Mouse (Mus musculus) c-Kit-positive CD71-positive TER-119-positive erythroid progenitor cells, embryonic 14.5 days (primary cell): ENCODE data around the gene Nostrin.

ENCODE experiments used
- DNase-seq: peaks from one replicate; pipeline ENCODE4 v3.0.0-alpha.2; 2013; ENCODE audit warnings: low spot score

Nostrin gene

DNA sequence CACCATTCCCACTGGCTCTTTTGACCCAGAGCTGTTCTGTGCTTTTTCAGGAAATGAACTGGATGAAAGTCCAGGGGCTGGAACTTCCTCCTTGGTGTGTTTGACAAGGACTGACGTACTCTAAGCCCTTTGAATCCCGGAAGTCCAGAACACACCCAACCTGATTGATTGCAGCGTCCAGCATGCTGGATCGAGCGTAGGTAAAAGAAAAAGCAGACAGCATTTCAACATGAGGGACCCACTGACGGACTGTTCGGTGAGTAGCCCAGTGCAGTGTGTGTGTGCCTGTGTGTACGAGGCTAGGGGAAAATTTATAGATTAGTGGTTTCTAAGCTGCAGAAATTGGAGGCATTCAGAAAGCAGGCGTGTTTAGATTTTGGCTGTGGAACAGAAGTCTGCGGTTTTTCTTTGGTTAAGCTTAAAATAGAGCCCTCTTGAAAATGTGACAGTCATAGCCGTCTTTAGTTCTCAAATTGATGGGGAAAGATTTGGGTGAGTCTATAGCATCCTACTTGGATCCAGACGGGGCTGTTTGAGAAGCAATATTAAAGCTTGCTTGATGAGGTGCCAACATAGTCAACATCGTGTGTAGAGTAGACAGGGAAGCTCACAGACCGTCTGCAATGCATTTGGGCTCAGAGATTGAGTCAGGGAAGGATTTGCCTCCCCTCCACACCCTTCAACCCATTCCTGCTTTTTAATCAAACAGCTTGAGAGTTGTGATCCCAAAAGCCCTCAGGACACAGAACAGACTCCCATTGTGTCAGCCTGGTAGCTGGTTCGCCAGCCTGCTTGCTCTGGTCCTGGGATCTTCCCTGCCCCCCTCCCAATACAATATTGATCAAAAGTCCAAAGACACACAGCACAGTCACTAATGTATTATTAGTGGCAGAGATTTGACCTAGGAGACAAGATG is at the start of gene Nostrin:
Nostrin (plus strand) TSS at position 140 of the 916 bp plus-strand sequence.
- DNase-seq = no peak

GRCm38 (mm10) chr2:69086505-69087260 is 48.9 kb upstream of the Nostrin start:
- no peak for DNase-seq

DNA sequence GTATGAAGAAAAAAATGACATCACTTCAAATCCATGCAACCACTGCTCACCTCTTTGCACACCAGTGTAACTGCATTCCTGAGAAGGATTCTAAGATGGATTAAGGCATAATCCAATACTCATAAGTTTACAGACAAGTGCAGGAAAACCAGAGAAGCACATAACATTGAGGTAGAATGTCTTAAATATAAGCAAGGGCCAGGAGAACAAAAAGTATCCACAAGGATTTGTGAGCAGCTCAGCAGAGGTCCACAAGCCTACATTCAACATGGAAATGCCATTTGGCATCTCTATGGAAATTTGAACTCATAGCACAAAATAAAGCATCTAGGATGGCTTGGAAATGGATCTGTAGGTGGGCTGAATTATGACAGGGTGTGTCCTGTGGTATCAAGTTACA is 39.8 kb upstream of the Nostrin start:
- no peak for DNase-seq

DNA sequence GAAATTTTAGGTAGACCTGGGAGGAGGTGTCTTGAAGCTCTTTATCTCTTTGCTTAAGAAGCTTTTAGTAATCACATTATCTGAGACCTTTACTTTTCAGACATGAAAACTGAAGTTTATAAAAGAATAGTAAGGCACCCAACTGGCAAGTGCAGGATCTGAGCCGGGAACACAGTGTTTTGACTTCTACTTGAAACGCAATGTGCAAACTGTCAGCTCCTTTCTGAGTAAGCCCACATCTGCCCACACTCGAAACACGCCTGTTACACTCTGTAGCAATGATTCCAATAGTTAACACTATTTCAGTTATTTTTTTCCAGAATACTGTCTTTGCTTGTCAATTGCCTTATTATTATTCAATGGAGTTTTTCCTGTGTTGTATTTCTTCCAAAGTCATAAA is 38.8 kb upstream of the Nostrin start:
- no peak for DNase-seq

- DNase-seq = no peak
These were observed 38.1 kb upstream of the Nostrin start for GRCm38 (mm10) chr2:69097526-69097925.

GRCm38 (mm10) chr2:69098701-69099100 is 36.9 kb upstream of the Nostrin start:
- DNase-seq = no peak

DNA sequence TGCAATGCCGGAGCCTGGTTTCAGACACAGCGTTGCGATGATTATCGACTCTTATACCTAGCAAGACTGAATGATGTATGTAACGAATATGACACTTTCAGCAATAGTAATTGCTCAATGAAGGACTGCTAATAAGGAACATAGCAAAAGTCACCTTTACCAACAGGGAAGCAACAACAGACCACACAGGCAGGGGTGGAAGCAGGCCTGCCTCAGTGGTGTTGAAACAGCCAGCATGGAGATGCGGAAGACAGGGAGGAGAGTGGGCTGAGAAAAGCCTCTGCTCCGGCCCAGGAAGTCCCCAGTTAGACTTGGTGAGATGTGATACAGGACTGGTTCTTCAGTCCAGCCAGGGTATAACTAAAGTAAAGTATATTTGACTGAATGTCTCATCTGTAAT is 36.5 kb upstream of the Nostrin start:
- DNase-seq = no peak

GRCm38 (mm10) chr2:69100706-69101105 is 34.9 kb upstream of the Nostrin start:
- DNase-seq = peak; percentile 13

DNA sequence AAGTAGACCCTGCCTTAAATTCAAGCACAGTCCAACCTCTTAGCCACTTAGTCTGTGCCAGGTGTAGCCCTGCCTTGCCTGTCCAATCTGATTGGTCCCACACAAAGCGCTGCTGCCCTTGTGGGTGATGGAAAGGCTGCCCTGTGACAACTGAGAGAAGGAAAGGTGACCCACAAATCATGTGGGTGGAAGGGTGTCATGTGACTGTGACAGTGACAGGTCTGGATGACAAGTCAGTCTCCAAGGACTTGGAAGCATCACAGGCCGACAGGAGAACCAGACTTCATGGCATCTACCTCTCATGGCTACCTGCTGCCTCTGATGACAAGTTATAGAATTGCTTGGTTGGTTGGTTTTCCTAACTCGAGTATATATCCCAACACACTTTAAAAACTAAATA is 32.1 kb upstream of the Nostrin start:
- DNase-seq = no peak

DNA sequence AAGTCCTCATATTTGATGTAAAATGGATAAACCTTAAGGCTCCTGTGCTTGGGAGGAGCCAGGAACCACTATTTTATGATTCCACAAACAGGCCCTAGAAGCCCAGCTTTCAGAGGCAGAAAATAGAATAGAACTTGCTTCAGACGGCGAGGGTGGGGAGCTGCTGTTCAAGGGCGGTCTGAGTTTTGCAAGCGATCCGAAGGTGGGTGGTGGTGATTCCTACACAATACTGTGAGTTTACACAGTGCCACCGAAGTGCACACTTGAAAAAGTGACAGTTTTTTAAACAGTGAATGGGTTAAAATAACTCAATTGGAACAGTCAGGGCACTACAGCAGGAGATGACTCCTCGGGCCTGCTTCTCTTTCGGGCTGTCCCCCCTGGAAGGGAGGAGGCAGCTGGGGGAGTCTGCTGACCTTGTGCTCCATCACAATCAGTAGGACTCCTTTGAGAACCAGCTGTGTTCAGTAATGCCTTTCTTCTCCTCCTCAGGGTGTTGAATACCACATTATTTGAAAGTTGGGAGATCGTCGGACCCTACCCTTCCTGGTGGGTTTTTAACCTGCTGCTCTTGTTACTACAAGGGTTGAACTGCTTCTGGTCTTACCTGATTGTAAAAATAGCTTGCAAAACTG is 31.0 kb upstream of the Nostrin start:
- DNase-seq = no peak

DNA sequence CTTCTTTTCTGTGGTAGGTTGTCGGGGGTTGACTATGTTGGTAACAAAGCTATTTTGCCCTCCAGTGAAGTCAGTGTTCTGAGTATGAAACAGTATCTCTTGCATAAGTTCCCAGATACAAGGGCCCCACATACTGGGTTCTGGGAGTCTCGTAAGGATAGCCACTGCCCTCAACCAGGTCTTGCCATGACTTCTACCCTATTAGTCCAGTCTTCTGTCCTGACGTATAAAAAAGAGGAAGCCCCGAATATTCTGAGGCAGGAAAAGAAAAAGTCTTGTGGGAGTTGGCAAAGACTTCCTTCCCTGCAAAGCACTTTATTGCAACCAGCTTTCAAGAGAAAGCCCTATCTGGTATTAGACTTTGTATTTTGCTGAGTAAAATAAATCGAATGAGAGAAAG is 26.4 kb upstream of the Nostrin start:
- no peak for DNase-seq

- no peak for DNase-seq
These were observed 25.9 kb upstream of the Nostrin start for GRCm38 (mm10) chr2:69109710-69110109.

GRCm38 (mm10) chr2:69112609-69113008 is 23.0 kb upstream of the Nostrin start:
- no peak for DNase-seq

DNA sequence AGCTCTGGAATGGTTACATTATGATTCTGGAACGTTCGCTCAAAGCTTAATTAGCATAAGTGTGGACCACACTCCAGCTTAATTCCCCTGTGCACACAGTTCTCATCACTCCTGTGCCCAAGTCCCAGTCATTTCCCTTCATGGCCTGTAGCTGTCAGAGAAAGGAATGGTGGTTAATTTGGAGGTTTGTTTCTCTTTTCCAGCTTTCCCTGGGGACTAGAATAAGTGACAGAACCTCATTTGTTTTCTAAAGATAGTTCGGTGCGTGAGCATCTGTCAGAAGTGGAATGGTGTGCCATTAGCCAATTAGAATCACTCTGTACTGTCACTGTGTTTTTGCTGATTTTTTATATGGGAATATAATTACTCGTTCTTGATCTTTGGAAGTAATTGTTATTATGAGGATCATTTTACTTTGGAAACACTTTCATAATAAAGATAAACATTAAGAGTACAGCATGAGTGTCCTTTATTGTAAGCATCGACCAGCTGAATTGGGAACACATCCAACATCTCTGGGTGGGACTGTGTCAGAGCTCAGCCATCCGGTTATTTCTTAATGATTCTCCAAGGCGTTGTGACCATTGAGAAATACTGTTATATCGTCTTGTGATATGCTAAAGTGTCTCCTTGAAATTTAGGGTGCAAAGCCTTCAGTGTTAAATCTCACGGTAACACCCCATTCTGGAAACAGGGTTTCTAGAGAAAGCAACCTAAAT is 21.6 kb upstream of the Nostrin start:
- DNase-seq = no peak

DNA sequence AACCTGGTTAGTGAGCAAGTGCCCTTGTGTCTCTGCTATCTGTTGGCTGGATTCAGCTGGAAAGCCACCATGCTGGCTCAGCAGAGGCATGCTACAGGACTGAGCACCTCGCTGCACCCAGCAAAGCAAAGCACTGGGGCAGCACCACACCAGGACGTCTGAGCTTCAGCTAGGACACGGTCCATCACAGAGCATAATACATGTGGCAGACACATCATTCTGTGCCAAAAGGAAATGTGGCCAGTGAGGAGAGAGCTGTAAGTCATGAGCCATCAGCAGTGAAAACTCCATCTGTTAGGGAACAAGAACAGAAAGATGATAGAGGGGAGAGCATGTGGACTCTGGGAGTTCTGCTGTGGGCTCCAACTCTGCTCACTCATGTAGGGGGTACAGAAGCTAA is 19.7 kb upstream of the Nostrin start:
- no peak for DNase-seq

GRCm38 (mm10) chr2:69116767-69117166 is 18.8 kb upstream of the Nostrin start:
- no peak for DNase-seq

- DNase-seq = no peak
These were observed 16.6 kb upstream of the Nostrin start for GRCm38 (mm10) chr2:69118994-69119393.

- no peak for DNase-seq
These were observed 15.9 kb upstream of the Nostrin start for GRCm38 (mm10) chr2:69119718-69120117.

DNA sequence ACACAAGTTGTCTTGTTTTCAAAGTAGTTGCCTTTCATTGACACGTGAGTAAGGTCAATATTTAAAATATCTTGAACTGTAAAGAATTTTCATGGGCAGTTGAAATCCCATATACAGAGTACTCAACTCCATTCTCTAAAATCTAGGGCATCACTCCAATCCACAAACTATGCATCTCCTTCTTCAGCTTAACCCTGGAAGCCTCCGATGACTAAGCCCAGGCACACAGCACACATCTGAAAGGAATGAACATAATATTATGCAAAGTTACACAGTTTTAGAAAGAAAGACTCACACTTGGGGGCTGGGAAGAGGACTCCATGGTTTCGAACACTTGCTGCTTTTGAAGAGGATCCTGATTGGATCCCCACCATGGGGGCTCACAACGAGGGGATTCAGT is 13.9 kb upstream of the Nostrin start:
- DNase-seq = no peak

DNA sequence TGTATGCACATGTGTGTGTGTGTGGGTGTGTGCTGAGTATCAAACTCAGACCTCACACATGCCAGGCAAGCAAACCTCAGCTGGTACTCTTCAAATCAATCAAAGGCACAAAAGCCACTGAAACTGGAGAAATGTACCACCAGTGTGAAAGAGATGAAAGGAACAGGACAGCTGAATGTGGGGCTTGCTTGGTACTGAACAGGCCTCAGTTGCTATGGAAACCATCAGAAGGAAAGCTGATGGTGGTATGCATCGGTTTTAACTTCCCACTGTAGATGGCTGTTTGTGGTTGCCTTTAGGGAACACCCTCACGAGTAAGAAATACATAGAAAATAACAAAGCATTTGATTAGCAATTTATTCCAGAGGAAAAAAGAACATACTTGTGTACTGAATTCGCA is 10.2 kb upstream of the Nostrin start:
- DNase-seq = no peak

DNA sequence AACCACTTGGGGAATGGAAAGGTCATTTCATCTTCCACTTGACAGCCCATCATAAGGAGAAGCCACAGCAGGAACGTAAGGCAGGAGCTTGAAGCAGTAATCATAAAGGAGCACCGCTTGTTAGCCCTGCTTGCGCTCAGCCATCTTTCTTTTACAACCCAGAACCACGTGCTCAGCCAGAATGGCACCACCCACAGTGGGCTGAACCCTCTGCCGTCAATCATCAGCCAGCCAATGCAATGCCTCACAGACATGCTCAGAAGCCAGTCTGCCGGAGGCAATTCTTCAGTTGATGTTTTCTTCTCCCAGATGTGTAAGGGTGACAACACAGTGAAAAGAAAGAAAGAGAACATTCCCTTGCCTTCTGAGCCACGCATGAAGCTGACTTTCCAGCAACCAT is 7.3 kb upstream of the Nostrin start:
- no peak for DNase-seq

DNA sequence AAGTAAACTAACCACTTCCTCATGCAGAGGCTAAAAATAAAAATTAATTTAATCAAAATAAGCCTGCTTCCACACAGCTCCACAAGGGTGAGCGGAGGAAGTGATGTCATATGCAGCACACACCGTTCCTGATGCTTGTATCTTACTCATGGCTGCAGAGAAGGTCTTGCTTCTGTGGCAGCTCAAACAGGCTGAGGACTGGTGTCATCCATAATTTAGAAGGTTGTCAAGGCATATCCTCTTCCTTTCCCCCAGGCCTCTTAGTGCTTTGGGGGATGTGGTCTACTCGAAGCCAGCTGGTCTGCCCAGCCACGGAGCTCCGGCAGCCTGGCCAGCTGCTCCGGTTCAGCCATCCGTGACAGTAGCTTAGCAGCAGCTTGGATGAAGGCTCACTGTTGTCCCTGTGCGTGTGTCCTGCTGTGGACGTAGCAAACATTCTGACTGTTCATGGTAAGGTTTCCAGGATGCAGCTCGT is 6.6 kb upstream of the Nostrin start:
- DNase-seq = no peak
